Mouse (Mus musculus) heart, adult 2 months (tissue): ENCODE measurements at regions not wholly inside any gene's neighbourhood (a gene's known extent, or its start where the extent isn't known, plus 50 kb on each side); places are given as distances from the start of the nearest gene placed in this dataset.

Source experiments
- CTCF ChIP-seq: fragments of 200-600 bp; IDR thresholded peaks from 2 replicates; pipeline ENCODE4 v1.8.1; 2022; ENCODE audit warnings: antibody characterized with exemption, mild to moderate bottlenecking, moderate library complexity
- POLR2A ChIP-seq: fragments of 200-500 bp; IDR thresholded peaks from 2 replicates; pipeline ENCODE4 v1.6.1; 2011; ENCODE audit warnings: mild to moderate bottlenecking, low read depth, low read length, control low read depth; ENCODE audit not compliant: insufficient read depth

DNA sequence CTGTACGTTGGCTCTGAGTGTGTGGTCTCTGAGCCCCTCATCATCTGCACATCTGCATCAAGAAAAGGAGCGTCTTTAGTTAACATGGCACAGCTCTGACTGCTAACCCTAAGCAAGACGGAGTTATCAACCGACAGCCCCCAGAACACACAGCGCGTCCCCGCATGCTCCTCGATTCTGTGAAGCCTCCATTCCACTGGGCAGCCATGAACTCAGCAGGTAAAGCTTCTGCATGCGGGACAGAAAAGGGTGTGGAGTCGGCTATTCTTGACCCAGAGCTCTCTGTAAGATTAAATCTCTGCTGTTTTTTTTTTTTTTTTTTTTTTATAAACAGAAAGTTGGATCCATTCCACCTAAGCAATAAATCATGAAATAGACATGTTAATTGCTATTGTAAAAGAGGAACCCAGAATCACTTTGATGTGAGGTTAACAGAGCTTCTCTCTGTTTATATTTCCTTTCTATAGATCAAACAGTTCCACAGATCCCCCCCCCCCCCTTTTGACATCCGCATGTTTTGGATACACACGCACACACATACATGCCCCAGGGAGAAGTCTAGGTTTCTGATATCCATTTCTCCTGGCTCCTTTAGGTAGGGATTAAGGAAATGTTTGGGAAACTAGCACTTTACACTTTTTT lies 328.9 kb downstream of the Mex3b start:
- no peak for TF ChIP-seq CTCF
- no peak for TF ChIP-seq POLR2A
